Mouse (Mus musculus) heart, adult 2 months (tissue): ENCODE results near the gene Smarce1.

ENCODE experiments used
- CTCF ChIP-seq: fragments of 200-600 bp; IDR thresholded peaks from 2 replicates; pipeline ENCODE4 v1.8.1; 2022; ENCODE audit warnings: antibody characterized with exemption, mild to moderate bottlenecking, moderate library complexity
- EP300 ChIP-seq: fragments of 200-500 bp; IDR thresholded peaks from 2 replicates; pipeline ENCODE4 v1.6.1; 2011; ENCODE audit warnings: low read depth, low read length, control low read depth; ENCODE audit not compliant: insufficient read depth

- no peak for TF ChIP-seq EP300
- TF ChIP-seq CTCF, result no peak
Observed at GRCm38 (mm10) chr11:99242056-99242455, 11.2 kb upstream of the Smarce1 start.
